Mouse (Mus musculus) MEL (cell line): ENCODE measurements around the gene Mmp23. TPM values are rescaled to one million over a fixed set of nuclear protein-coding genes. Genes with fewer than 3 reads are reported as not detected.

ENCODE experiments used
- DNase-seq: peaks from one replicate; pipeline ENCODE4 v3.0.0; 2011; ENCODE audit warnings: low read depth, low spot score
- H3K27ac ChIP-seq: 2 replicates; pipeline ENCODE4 v1.5.1; 2012; ENCODE audit warnings: low read depth, mild to moderate bottlenecking, control low read depth, low read length, moderate library complexity; ENCODE audit not compliant: control insufficient read depth
- H3K27me3 ChIP-seq, 2 experiments: fragments of 150-350 bp in 1 of 2; sonication (generic) in 1 of 2; 2 replicates each; pipeline ENCODE4 v1.6.1; 2012; ENCODE audit warnings: low read length in 2 of 2, mild to moderate bottlenecking in 2 of 2, improper control_type of control experiment in 1 of 2, moderate library complexity in 1 of 2; ENCODE audit not compliant: insufficient read depth in 2 of 2, control insufficient read depth in 1 of 2
- H3K36me3 ChIP-seq, 2 experiments: 2 replicates each; pipeline ENCODE4 v1.6.1; 2012 to 2014; ENCODE audit warnings: low read length in 2 of 2, improper control_type of control experiment in 1 of 2, inconsistent platforms in 1 of 2, mild to moderate bottlenecking in 1 of 2; ENCODE audit not compliant: insufficient read depth in 2 of 2, control insufficient read depth in 1 of 2
- H3K4me1 ChIP-seq, 2 experiments: fragments of 150-350 bp in 1 of 2; sonication (generic) in 1 of 2; 2 replicates each; pipeline ENCODE4 v1.6.1; 2012; ENCODE audit warnings: low read length in 2 of 2, improper control_type of control experiment in 1 of 2, mild to moderate bottlenecking in 1 of 2; ENCODE audit not compliant: insufficient read depth in 2 of 2, control insufficient read depth in 1 of 2
- H3K4me3 ChIP-seq, 2 experiments: fragments of 150-350 bp in 1 of 2; sonication (generic) in 1 of 2; 2 replicates each; pipeline ENCODE4 v1.5.1; 2012; ENCODE audit warnings: low read depth in 2 of 2, low read length in 2 of 2, mild to moderate bottlenecking in 2 of 2, moderate library complexity in 2 of 2, control low read depth in 1 of 2, improper control_type of control experiment in 1 of 2; ENCODE audit not compliant: control insufficient read depth in 1 of 2, insufficient read depth in 1 of 2
- H3K79me2 ChIP-seq: 2 replicates; pipeline ENCODE4 v1.6.1; 2012; ENCODE audit warnings: mild to moderate bottlenecking, low read length, moderate library complexity; ENCODE audit not compliant: control insufficient read depth, poor library complexity, insufficient read depth
- H3K9ac ChIP-seq: 2 replicates; pipeline ENCODE4 v1.6.1; 2012; ENCODE audit warnings: low read depth, mild to moderate bottlenecking, control low read depth, low read length, moderate library complexity; ENCODE audit not compliant: control insufficient read depth, poor library complexity, severe bottlenecking
- H3K9me3 ChIP-seq: fragments of 150-350 bp; sonication (generic); replicated peaks from 2 replicates; pipeline ENCODE4 v1.6.1; 2012; ENCODE audit warnings: mild to moderate bottlenecking, low read length, improper control_type of control experiment, moderate library complexity; ENCODE audit not compliant: insufficient read depth
- BHLHE40 ChIP-seq: IDR thresholded peaks from 2 replicates; pipeline ENCODE4 v1.6.1; 2012; ENCODE audit warnings: low read depth, mild to moderate bottlenecking, inconsistent platforms, low read length, improper control_type of control experiment, borderline replicate concordance
- CHD1 ChIP-seq: IDR thresholded peaks from 2 replicates; pipeline ENCODE4 v1.6.1; 2012; ENCODE audit warnings: low read depth, mild to moderate bottlenecking, inconsistent platforms, low read length, improper control_type of control experiment
- CHD2 ChIP-seq: IDR thresholded peaks from 2 replicates; pipeline ENCODE4 v1.6.1; 2011; ENCODE audit warnings: low read length, improper control_type of control experiment
- EP300 ChIP-seq, 2 experiments: IDR thresholded peaks; 2 replicates each; pipeline ENCODE4 v1.6.1; 2011; ENCODE audit warnings: improper control_type of control experiment in 2 of 2, low read length in 2 of 2, low read depth in 1 of 2, mild to moderate bottlenecking in 1 of 2
- ETS1 ChIP-seq: IDR thresholded peaks from 2 replicates; pipeline ENCODE4 v1.6.1; 2012; ENCODE audit warnings: low read depth, mild to moderate bottlenecking, inconsistent platforms, low read length, improper control_type of control experiment, moderate library complexity
- MAFK ChIP-seq: IDR thresholded peaks from 2 replicates; pipeline ENCODE4 v1.6.1; 2011; ENCODE audit warnings: low read depth, mild to moderate bottlenecking, low read length, improper control_type of control experiment, borderline replicate concordance
- MAX ChIP-seq: IDR thresholded peaks from 2 replicates; pipeline ENCODE4 v1.6.1; 2011; ENCODE audit warnings: low read length, improper control_type of control experiment
- MAZ ChIP-seq: IDR thresholded peaks from 2 replicates; pipeline ENCODE4 v1.6.1; 2012; ENCODE audit warnings: low read depth, mild to moderate bottlenecking, inconsistent platforms, low read length, improper control_type of control experiment
- MEF2A ChIP-seq: IDR thresholded peaks from 2 replicates; pipeline ENCODE4 v1.6.1; 2014; ENCODE audit warnings: low read depth, mild to moderate bottlenecking, inconsistent platforms, low read length, improper control_type of control experiment; ENCODE audit not compliant: poor library complexity, insufficient replicate concordance, severe bottlenecking; ENCODE audit errors: extremely low read depth
- NELFE ChIP-seq: IDR thresholded peaks from 2 replicates; pipeline ENCODE4 v1.6.1; 2011; ENCODE audit warnings: low read depth, low read length, improper control_type of control experiment
- POLR2A ChIP-seq, 2 experiments: IDR thresholded peaks; 2 replicates each; pipeline ENCODE4 v1.6.1; 2011 to 2012; ENCODE audit warnings: low read length in 2 of 2, mild to moderate bottlenecking in 2 of 2, control low read depth in 1 of 2, improper control_type of control experiment in 1 of 2, low read depth in 1 of 2, moderate library complexity in 1 of 2; ENCODE audit not compliant: control insufficient read depth in 1 of 2, insufficient read depth in 1 of 2, poor library complexity in 1 of 2
- POLR2AphosphoS5 ChIP-seq: IDR thresholded peaks from 2 replicates; pipeline ENCODE4 v1.6.1; 2012; ENCODE audit warnings: low read depth, borderline replicate concordance, mild to moderate bottlenecking, inconsistent platforms, low read length, moderate library complexity, mixed read lengths
- RAD21 ChIP-seq: IDR thresholded peaks from 2 replicates; pipeline ENCODE4 v1.6.1; 2011; ENCODE audit warnings: mild to moderate bottlenecking, low read depth, low read length, improper control_type of control experiment
- RCOR1 ChIP-seq: IDR thresholded peaks from 2 replicates; pipeline ENCODE4 v1.6.1; 2012; ENCODE audit warnings: low read depth, mild to moderate bottlenecking, inconsistent platforms, low read length, improper control_type of control experiment
- SIN3A ChIP-seq: IDR thresholded peaks from 2 replicates; pipeline ENCODE4 v1.6.1; 2012; ENCODE audit warnings: low read length, improper control_type of control experiment, inconsistent platforms
- TAL1 ChIP-seq: IDR thresholded peaks from 2 replicates; pipeline ENCODE4 v1.6.1; 2012; ENCODE audit warnings: mild to moderate bottlenecking, inconsistent platforms, low read length, moderate library complexity, mixed read lengths
- UBTF ChIP-seq: IDR thresholded peaks from 2 replicates; pipeline ENCODE4 v1.6.1; 2012; ENCODE audit warnings: low read depth, mild to moderate bottlenecking, inconsistent platforms, low read length, improper control_type of control experiment, moderate library complexity, borderline replicate concordance; ENCODE audit not compliant: insufficient read depth
- USF2 ChIP-seq, 2 experiments: IDR thresholded peaks; 2 replicates each; pipeline ENCODE4 v1.6.1; 2011 to 2012; ENCODE audit warnings: improper control_type of control experiment in 2 of 2, low read length in 2 of 2, borderline replicate concordance in 1 of 2, inconsistent platforms in 1 of 2, low read depth in 1 of 2, mild to moderate bottlenecking in 1 of 2; ENCODE audit not compliant: insufficient read depth in 1 of 2
- ZKSCAN1 ChIP-seq: IDR thresholded peaks from 2 replicates; pipeline ENCODE4 v1.6.1; 2012; ENCODE audit warnings: low read depth, mild to moderate bottlenecking, inconsistent platforms, low read length, improper control_type of control experiment, moderate library complexity
- polyA plus RNA-seq, 2 experiments: library from polyadenylated mRNA; stranded (reverse) in 1 of 2; unstranded in 1 of 2; fragments of >175 nt in 1 of 2; fragments of >200 nt in 1 of 2; gene quantifications; 2 replicates each; pipeline versions ENCODE4 v1.2.1 to v1.2.4; 2012; ENCODE audit warnings: low replicate concordance in 2 of 2, low read depth in 1 of 2; ENCODE audit not compliant: insufficient read length in 2 of 2, insufficient read depth in 1 of 2, missing spikeins in 1 of 2
- total RNA-seq: library from RNA; depleted of rRNA; stranded (reverse); fragments of 300-350 nt; gene quantifications from 2 replicates; pipeline ENCODE4 v1.2.3, GENCODE M21; 2012

Mmp23 gene
- total and polyA plus RNA-seq, 3 experiments: 1.6 to 2.4 TPM; not detected in 1

DNA sequence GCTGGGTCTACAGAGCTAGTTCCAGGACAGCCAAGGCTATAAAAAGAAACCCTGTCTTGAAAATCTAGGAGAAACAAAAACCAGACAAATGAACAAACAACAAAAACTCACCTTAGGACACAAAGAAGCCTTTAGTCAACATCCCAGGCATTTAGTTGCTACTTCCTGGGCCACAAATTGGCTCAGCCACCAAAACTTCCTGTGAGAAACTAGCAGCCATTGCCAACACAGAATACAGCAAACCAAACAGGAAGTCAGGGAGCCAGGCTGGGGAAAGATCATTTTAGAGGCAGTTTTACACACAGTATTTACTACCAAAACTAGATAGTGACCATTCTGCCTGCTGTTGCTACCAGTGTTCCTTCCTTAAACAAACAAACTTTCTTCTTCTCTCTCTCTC is 13.7 kb upstream of the Mmp23 start:
- DNase-seq: no peak
- peaks cover 0 to 2% of the 10 kb centered on the region in 2 experiments; a peak in 2 of 4 replicates for H3K36me3 ChIP-seq
- TF ChIP-seq CHD2: no peak
- TF ChIP-seq POLR2AphosphoS5: no peak
- no peak for TF ChIP-seq TAL1
- TF ChIP-seq MAX: no peak
- no peak for TF ChIP-seq MAZ
- no peak for TF ChIP-seq CHD1
- no peak for TF ChIP-seq NELFE
- no peak for TF ChIP-seq POLR2A (IDR thresholded peaks at IDR 0.05; ENCODE audit: control insufficient read depth in 1 of 2, insufficient read depth in 1 of 2, low read depth in 1 of 2, low read length in 2 of 2, poor library complexity in 1 of 2)
- no peak for TF ChIP-seq RAD21
- no peak for TF ChIP-seq ZKSCAN1
- TF ChIP-seq BHLHE40: no peak
- no peak for TF ChIP-seq UBTF
- TF ChIP-seq SIN3A: no peak
- TF ChIP-seq ETS1: no peak
- TF ChIP-seq RCOR1: no peak
- TF ChIP-seq MEF2A: no peak
- no peaks in the 10 kb centered on the region for H3K9me3 ChIP-seq
- H3K79me2 ChIP-seq: peaks cover 5% of the 10 kb centered on the region; the same call in 1 of the 2 replicates
- H3K27ac ChIP-seq: no peak overlapping the region; the same call in 1 of the 2 replicates
- no peak overlapping the region for H3K4me3 ChIP-seq
- H3K27me3 ChIP-seq: no peaks in the 10 kb centered on the region
- peaks cover 2 to 3% of the 10 kb centered on the region in 2 experiments; a peak in 1 of 4 replicates for H3K4me1 ChIP-seq
- H3K9ac ChIP-seq: no peak overlapping the region

- Histone ChIP-seq H3K4me3 (no peak overlapping the region), H3K9me3 (no peaks in the 10 kb centered on the region), H3K4me1 (peaks cover 0 to 8% of the 10 kb centered on the region in 2 experiments; a peak in 1 of 4 replicates), H3K36me3 (no peaks in the 10 kb centered on the region; a peak in 1 of 4 replicates), H3K9ac (no peak overlapping the region), H3K27me3 (no peaks in the 10 kb centered on the region), H3K27ac (no peak overlapping the region), H3K79me2 (no peaks in the 10 kb centered on the region)
- no peak for TF ChIP-seq UBTF
- no peak for TF ChIP-seq MAFK
- no peak for TF ChIP-seq USF2 (IDR thresholded peaks at IDR 0.05; ENCODE audit: borderline replicate concordance in 1 of 2, insufficient read depth in 1 of 2, low read depth in 1 of 2, low read length in 2 of 2)
- 0 out of 4 replicates have a peak, but pooled peaks of 1 of the 2 experiments have one; percentile 17 for TF ChIP-seq POLR2A (IDR thresholded peaks at IDR 0.05; ENCODE audit: control insufficient read depth in 1 of 2, insufficient read depth in 1 of 2, low read depth in 1 of 2, low read length in 2 of 2, poor library complexity in 1 of 2)
- TF ChIP-seq EP300 (IDR thresholded peaks at IDR 0.05; ENCODE audit: low read depth in 1 of 2, low read length in 2 of 2): 0 out of 4 replicates have a peak, but pooled peaks of 1 of the 2 experiments have one; percentile 5
- DNase-seq: peak; percentile 52
These were observed 7.5 kb upstream of the Mmp23 start for GRCm38 (mm10) chr4:155660641-155661040.
